Mouse (Mus musculus): ENCODE results near the gene Clstn2. TPM values are rescaled to one million over a fixed set of nuclear protein-coding genes. Genes with fewer than 3 reads are reported as not detected.

Clstn2 gene
- total and polyA plus RNA-seq, 3 experiments: not detected

DNA sequence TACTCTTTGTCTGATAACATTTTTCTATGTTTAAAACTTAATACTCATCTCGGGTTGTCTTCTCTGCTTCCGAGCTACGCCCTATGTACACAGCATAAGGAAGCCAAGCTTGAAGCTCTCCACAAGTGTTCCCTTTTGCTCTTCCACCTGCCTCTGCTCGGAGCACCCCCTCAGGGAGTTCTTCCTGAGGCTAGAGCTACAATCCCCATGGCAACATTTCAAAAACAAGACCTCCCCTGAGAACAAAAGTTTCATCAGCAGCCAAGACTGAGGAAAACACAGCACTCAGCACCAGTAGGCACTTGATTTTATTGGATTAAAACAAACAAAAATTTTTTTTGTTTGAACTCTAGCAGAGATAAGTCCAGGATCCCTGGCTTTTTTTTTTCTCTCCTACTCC, 37.3 kb downstream of the Clstn2 start:
- DNase-seq (ENCODE audit: low read depth, low spot score): no peak
- no peak overlapping the region for H3K9ac ChIP-seq (ENCODE audit: control insufficient read depth, low read depth, low read length, poor library complexity, severe bottlenecking)
- H3K4me1 ChIP-seq (ENCODE audit: control insufficient read depth in 1 of 2, insufficient read depth in 2 of 2, low read length in 2 of 2): no peaks in the 10 kb centered on the region
- TF ChIP-seq POLR2AphosphoS5 (IDR thresholded peaks at IDR 0.05; ENCODE audit: borderline replicate concordance, low read depth, low read length) (no peak), BHLHE40 (IDR thresholded peaks at IDR 0.05; ENCODE audit: borderline replicate concordance, low read depth, low read length) (no peak), TAL1 (IDR thresholded peaks at IDR 0.05; ENCODE audit: low read length) (no peak), NELFE (IDR thresholded peaks at IDR 0.05; ENCODE audit: low read depth, low read length) (no peak), KAT2A (conservative IDR thresholded peaks at IDR 0.05; ENCODE audit: low read depth, low read length) (no peak), MEF2A (IDR thresholded peaks at IDR 0.05; ENCODE audit: extremely low read depth, insufficient replicate concordance, low read depth, low read length, poor library complexity, severe bottlenecking) (no peak), E2F4 (IDR thresholded peaks at IDR 0.05; ENCODE audit: borderline replicate concordance, low read depth, low read length) (no peak), ZC3H11A (IDR thresholded peaks at IDR 0.05; ENCODE audit: low read depth, low read length) (no peak), USF2 (IDR thresholded peaks at IDR 0.05; ENCODE audit: borderline replicate concordance in 1 of 2, insufficient read depth in 1 of 2, low read depth in 1 of 2, low read length in 2 of 2) (no peak), SIN3A (IDR thresholded peaks at IDR 0.05; ENCODE audit: low read length) (no peak), ZNF384 (IDR thresholded peaks at IDR 0.05; ENCODE audit: low read depth, low read length) (no peak), EP300 (IDR thresholded peaks at IDR 0.05; ENCODE audit: low read depth in 1 of 2, low read length in 2 of 2) (no peak), CTCF (IDR thresholded peaks at IDR 0.05 in 2 of 3, conservative IDR thresholded peaks at IDR 0.05 in 1 of 3; ENCODE audit: control insufficient read depth in 1 of 3, insufficient read depth in 1 of 3, low read depth in 2 of 3, low read length in 3 of 3, poor library complexity in 1 of 3, severe bottlenecking in 1 of 3) (no peak), HCFC1 (IDR thresholded peaks at IDR 0.05; ENCODE audit: low read depth, low read length) (no peak), CHD2 (IDR thresholded peaks at IDR 0.05; ENCODE audit: low read length) (no peak), ZKSCAN1 (IDR thresholded peaks at IDR 0.05; ENCODE audit: low read depth, low read length) (no peak), SMC3 (IDR thresholded peaks at IDR 0.05; ENCODE audit: low read depth, low read length) (no peak), TBP (IDR thresholded peaks at IDR 0.05; ENCODE audit: low read depth, low read length) (no peak)
- no peaks in the 10 kb centered on the region for H3K27me3 ChIP-seq (ENCODE audit: control insufficient read depth in 1 of 2, insufficient read depth in 2 of 2, low read length in 2 of 2)
- H3K9me3 ChIP-seq (replicated peaks; ENCODE audit: insufficient read depth, low read length): no peaks in the 10 kb centered on the region
- H3K79me2 ChIP-seq (ENCODE audit: control insufficient read depth, insufficient read depth, low read length, poor library complexity): no peaks in the 10 kb centered on the region
- H3K36me3 ChIP-seq (ENCODE audit: control insufficient read depth in 1 of 2, insufficient read depth in 2 of 2, low read length in 2 of 2): no peaks in the 10 kb centered on the region
- H3K4me3 ChIP-seq (ENCODE audit: control insufficient read depth in 1 of 2, insufficient read depth in 1 of 2, low read depth in 2 of 2, low read length in 2 of 2): no peak overlapping the region
- no peak overlapping the region for H3K27ac ChIP-seq (ENCODE audit: control insufficient read depth, low read depth, low read length)

DNA sequence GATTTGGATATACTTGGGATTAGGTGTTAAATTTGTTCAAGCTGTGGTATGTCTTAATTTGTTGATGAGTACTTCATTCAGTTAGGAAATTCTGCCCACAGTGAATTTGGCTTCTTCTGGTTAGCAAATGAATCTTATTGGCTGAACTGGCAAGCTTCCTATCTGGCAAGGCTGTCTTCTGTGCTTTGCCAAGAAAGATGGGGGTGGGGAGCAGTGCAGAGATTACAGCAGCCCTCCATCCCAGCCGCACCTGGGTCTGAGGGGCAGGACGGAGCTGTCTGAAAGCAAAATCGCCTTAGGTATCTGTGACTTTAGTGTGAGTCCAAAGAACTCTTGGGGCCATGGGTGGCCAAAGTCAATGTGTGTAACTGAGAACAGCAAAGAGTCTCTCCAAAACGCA, 40.9 kb downstream of the Clstn2 start:
- Histone ChIP-seq H3K79me2 (ENCODE audit: control insufficient read depth, insufficient read depth, low read length, poor library complexity) (no peaks in the 10 kb centered on the region), H3K27ac (ENCODE audit: control insufficient read depth, low read depth, low read length) (no peak overlapping the region), H3K27me3 (ENCODE audit: control insufficient read depth in 1 of 2, insufficient read depth in 2 of 2, low read length in 2 of 2) (no peaks in the 10 kb centered on the region), H3K36me3 (ENCODE audit: control insufficient read depth in 1 of 2, insufficient read depth in 2 of 2, low read length in 2 of 2) (no peaks in the 10 kb centered on the region), H3K9me3 (replicated peaks; ENCODE audit: insufficient read depth, low read length) (no peaks in the 10 kb centered on the region), H3K4me3 (ENCODE audit: control insufficient read depth in 1 of 2, insufficient read depth in 1 of 2, low read depth in 2 of 2, low read length in 2 of 2) (no peak overlapping the region), H3K4me1 (ENCODE audit: control insufficient read depth in 1 of 2, insufficient read depth in 2 of 2, low read length in 2 of 2) (no peaks in the 10 kb centered on the region), H3K9ac (ENCODE audit: control insufficient read depth, low read depth, low read length, poor library complexity, severe bottlenecking) (no peak overlapping the region)
- TF ChIP-seq CHD1 (IDR thresholded peaks at IDR 0.05; ENCODE audit: low read depth, low read length): no peak
- TF ChIP-seq ETS1 (IDR thresholded peaks at IDR 0.05; ENCODE audit: low read depth, low read length): no peak
- TF ChIP-seq EP300 (IDR thresholded peaks at IDR 0.05; ENCODE audit: low read depth in 1 of 2, low read length in 2 of 2): no peak
- TF ChIP-seq ELF1 (IDR thresholded peaks at IDR 0.05; ENCODE audit: low read depth, low read length): no peak
- no peak for TF ChIP-seq UBTF (IDR thresholded peaks at IDR 0.05; ENCODE audit: borderline replicate concordance, insufficient read depth, low read depth, low read length)
- no peak for TF ChIP-seq MYB (IDR thresholded peaks at IDR 0.05; ENCODE audit: low read depth, low read length)
- no peak for TF ChIP-seq MAFK (IDR thresholded peaks at IDR 0.05; ENCODE audit: borderline replicate concordance, low read depth, low read length)
- TF ChIP-seq SIN3A (IDR thresholded peaks at IDR 0.05; ENCODE audit: low read length): no peak
- no peak for TF ChIP-seq POLR2A (IDR thresholded peaks at IDR 0.05; ENCODE audit: control insufficient read depth in 1 of 2, insufficient read depth in 1 of 2, low read depth in 1 of 2, low read length in 2 of 2, poor library complexity in 1 of 2)
- no peak for TF ChIP-seq CTCF (IDR thresholded peaks at IDR 0.05 in 2 of 3, conservative IDR thresholded peaks at IDR 0.05 in 1 of 3; ENCODE audit: control insufficient read depth in 1 of 3, insufficient read depth in 1 of 3, low read depth in 2 of 3, low read length in 3 of 3, poor library complexity in 1 of 3, severe bottlenecking in 1 of 3)
- TF ChIP-seq POLR2AphosphoS2 (IDR thresholded peaks at IDR 0.05; ENCODE audit: low read length): no peak
- TF ChIP-seq RAD21 (IDR thresholded peaks at IDR 0.05; ENCODE audit: low read depth, low read length): no peak
- no peak for DNase-seq (ENCODE audit: low read depth, low spot score)
